Mouse (Mus musculus): ENCODE results near the gene Kmt2a. TPM values are rescaled to one million over a fixed set of nuclear protein-coding genes. Genes with fewer than 3 reads are reported as not detected.
A peak's percentile ranks its signal among the peaks of the same experiment; 100 is the strongest.

Gene Kmt2a
- polyA plus RNA-seq, 1 experiment from 2014 or later = 19.3 TPM

DNA sequence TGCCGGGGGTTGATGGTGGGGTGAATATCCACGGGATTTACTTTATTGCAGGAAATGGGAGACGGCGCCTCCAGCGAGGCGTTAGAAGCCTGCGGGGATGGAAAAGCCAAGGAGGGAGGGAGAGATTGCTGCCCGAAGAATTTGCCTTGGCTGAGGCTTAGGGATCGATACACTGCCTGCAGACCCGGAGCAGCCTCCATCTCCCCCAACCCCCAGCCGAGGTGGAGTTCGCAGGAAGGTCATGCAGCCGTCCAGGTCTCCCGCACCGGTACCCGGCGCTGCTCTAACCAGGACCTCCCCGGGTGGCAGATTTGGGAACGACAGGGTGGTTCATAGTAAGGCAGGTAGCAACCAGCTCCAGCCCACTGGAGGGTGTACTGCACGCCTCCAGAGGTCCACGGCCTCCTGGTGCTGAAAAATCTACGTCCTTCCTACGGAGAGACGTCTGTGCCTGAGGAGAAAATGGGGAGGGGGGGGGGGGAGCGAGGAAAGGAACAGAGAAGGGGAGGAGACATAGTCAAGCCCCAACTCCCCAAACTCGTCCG is 1.4 kb upstream of the Kmt2a start:
- Histone ChIP-seq H3K4me2 (replicated peaks) (peak overlapping the region; percentile 99), H3K9me3 (ENCODE audit: control insufficient read depth, low read length) (no peaks in the 10 kb centered on the region), H3K36me3 (replicated peaks; ENCODE audit: control insufficient read depth, insufficient read depth) (0 out of 2 replicates have a peak, but pooled peaks cover 4% of the 10 kb centered on the region), H3K27me3 (ENCODE audit: control insufficient read depth, insufficient read depth, low read length) (no peaks in the 10 kb centered on the region), H3K4me3 (replicated peaks; ENCODE audit: low read length) (peak overlapping the region; percentile 88), H3K4me1 (replicated peaks; ENCODE audit: control insufficient read depth, insufficient read depth, low read length) (peaks cover 27% of the 10 kb centered on the region), H3K27ac (peak overlapping the region; percentile 99), H3K9ac (peak overlapping the region; percentile 96)
- DNase-seq (ENCODE audit: low spot score) (peak; percentile 62), ATAC-seq (ENCODE audit: low FRiP score) (peak; percentile 35)
- 0% methylated on average over 26 of the region's 27 CpGs for WGBS

DNA sequence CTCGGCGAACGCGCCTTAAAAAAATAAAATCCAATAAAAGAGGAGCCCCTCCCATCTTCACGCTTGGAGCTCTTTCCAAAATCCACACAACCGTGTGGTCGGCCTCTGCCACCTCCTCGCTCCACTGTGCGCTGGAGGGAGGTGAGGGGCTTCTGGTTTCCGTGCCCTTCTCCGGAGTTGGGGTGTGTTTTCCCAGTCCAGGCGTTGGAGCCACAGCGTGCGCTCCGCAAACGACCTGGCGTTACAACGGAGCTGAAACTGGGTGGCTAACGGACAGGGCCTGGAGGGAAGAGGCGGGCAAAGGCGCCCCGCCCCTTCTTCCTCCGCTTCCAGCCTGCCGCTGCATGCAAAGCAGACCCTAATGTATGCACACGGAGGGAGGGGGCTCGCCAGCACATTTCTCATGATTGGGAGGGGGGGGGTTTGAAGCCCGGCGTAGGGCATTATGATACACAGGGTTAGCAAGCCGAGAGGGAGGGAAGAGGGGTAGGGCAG is 892 bp upstream of the Kmt2a start:
- H3K9ac ChIP-seq = peak overlapping the region; percentile 96
- peak overlapping the region; percentile 88 for H3K4me3 ChIP-seq (replicated peaks; ENCODE audit: low read length)
- H3K4me2 ChIP-seq (replicated peaks) = peak overlapping the region; percentile 99
- no peaks in the 10 kb centered on the region for H3K9me3 ChIP-seq (ENCODE audit: control insufficient read depth, low read length)
- H3K27ac ChIP-seq = peak overlapping the region; percentile 99
- H3K36me3 ChIP-seq (replicated peaks; ENCODE audit: control insufficient read depth, insufficient read depth) = 0 out of 2 replicates have a peak, but pooled peaks cover 4% of the 10 kb centered on the region
- under 1% methylated on average over 29 of the region's 29 CpGs for WGBS
- ATAC-seq (ENCODE audit: low FRiP score) (peak; percentile 79), DNase-seq (ENCODE audit: low spot score) (peak; percentile 85)
- peaks cover 32% of the 10 kb centered on the region for H3K4me1 ChIP-seq (replicated peaks; ENCODE audit: control insufficient read depth, insufficient read depth, low read length)
- H3K27me3 ChIP-seq (ENCODE audit: control insufficient read depth, insufficient read depth, low read length) = no peaks in the 10 kb centered on the region

GRCm38 (mm10) chr9:44880309-44881081 is 601 bp downstream of the Kmt2a start:
- Histone ChIP-seq H3K9ac (peak overlapping the region; percentile 96), H3K27me3 (ENCODE audit: control insufficient read depth, insufficient read depth, low read length) (no peaks in the 10 kb centered on the region), H3K4me3 (replicated peaks; ENCODE audit: low read length) (peak overlapping the region; percentile 88), H3K9me3 (ENCODE audit: control insufficient read depth, low read length) (no peaks in the 10 kb centered on the region), H3K36me3 (replicated peaks; ENCODE audit: control insufficient read depth, insufficient read depth) (0 out of 2 replicates have a peak, but pooled peaks cover 4% of the 10 kb centered on the region), H3K4me2 (replicated peaks) (peak overlapping the region; percentile 80), H3K4me1 (replicated peaks; ENCODE audit: control insufficient read depth, insufficient read depth, low read length) (peaks cover 46% of the 10 kb centered on the region), H3K27ac (peak overlapping the region; percentile 99)
- 0% methylated on average over 41 of the region's 44 CpGs for WGBS
- no peak for DNase-seq (ENCODE audit: low spot score)
- ATAC-seq (ENCODE audit: low FRiP score) = 0 out of 2 replicates have a peak, but pooled peaks have one; percentile 5

- no peak for DNase-seq (ENCODE audit: low spot score)
- Histone ChIP-seq H3K4me3 (replicated peaks; ENCODE audit: low read length) (peak overlapping the region; percentile 88), H3K9ac (peak overlapping the region; percentile 96), H3K27ac (peak overlapping the region; percentile 99), H3K4me2 (replicated peaks) (peak overlapping the region; percentile 80), H3K9me3 (ENCODE audit: control insufficient read depth, low read length) (no peaks in the 10 kb centered on the region), H3K27me3 (ENCODE audit: control insufficient read depth, insufficient read depth, low read length) (no peaks in the 10 kb centered on the region), H3K4me1 (replicated peaks; ENCODE audit: control insufficient read depth, insufficient read depth, low read length) (peaks cover 52% of the 10 kb centered on the region), H3K36me3 (replicated peaks; ENCODE audit: control insufficient read depth, insufficient read depth) (0 out of 2 replicates have a peak, but pooled peaks cover 4% of the 10 kb centered on the region)
- no peak for ATAC-seq (ENCODE audit: low FRiP score)
- WGBS = 0% methylated on average over 13 of the region's 13 CpGs
Measured at GRCm38 (mm10) chr9:44879694-44880271, 1.3 kb downstream of the Kmt2a start.

DNA sequence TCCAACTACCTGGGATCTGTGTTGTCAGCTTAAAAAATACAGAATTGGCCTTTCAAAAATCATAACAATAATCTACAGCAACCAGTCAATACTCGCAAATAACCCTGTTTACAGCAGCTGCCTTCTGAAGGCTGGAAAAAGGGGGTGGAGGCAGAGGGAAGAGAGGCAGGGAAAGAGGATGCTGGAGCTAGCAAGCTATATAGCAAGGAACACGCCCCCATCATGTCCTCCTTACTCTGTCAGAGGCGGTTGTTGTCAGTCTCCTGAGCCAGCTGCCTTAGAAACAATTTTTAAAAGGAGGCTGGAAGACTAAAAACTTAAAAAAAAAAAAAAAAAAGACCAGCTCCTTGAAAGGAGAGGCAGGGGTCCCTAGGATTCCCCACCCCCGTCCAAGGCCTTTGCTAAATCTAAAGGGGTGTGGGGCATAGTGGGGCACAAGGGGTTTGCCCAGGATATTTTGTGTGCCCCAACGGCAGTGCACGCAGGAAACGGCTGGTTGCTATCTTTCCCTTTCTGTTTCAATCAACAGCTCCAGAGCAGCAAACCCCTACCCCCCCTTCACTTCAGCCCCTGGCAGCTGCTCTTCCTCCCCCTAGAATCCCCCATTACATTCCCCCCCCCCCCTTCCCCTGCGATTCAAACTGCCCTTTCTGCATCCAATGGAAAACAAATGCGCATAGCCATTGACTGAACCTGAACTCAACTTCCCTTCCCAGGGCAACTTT is 2.2 kb downstream of the Kmt2a start:
- Histone ChIP-seq H3K27me3 (ENCODE audit: control insufficient read depth, insufficient read depth, low read length) (no peaks in the 10 kb centered on the region), H3K36me3 (replicated peaks; ENCODE audit: control insufficient read depth, insufficient read depth) (0 out of 2 replicates have a peak, but pooled peaks cover 4% of the 10 kb centered on the region), H3K4me1 (replicated peaks; ENCODE audit: control insufficient read depth, insufficient read depth, low read length) (peaks cover 56% of the 10 kb centered on the region), H3K4me3 (replicated peaks; ENCODE audit: low read length) (peak overlapping the region; percentile 88), H3K9ac (peak overlapping the region; percentile 96), H3K4me2 (replicated peaks) (peak overlapping the region; percentile 80), H3K9me3 (ENCODE audit: control insufficient read depth, low read length) (no peaks in the 10 kb centered on the region), H3K27ac (peak overlapping the region; percentile 99)
- DNase-seq (ENCODE audit: low spot score) (no peak), ATAC-seq (ENCODE audit: low FRiP score) (no peak)
- WGBS = 19% methylated on average over 9 of the region's 9 CpGs

- H3K4me2 ChIP-seq (replicated peaks) = peak overlapping the region; percentile 80
- no peaks in the 10 kb centered on the region for H3K27me3 ChIP-seq (ENCODE audit: control insufficient read depth, insufficient read depth, low read length)
- peaks cover 52% of the 10 kb centered on the region for H3K4me1 ChIP-seq (replicated peaks; ENCODE audit: control insufficient read depth, insufficient read depth, low read length)
- WGBS = 88% methylated on average over 7 of the region's 7 CpGs
- no peak overlapping the region for H3K27ac ChIP-seq
- H3K9me3 ChIP-seq (ENCODE audit: control insufficient read depth, low read length) = no peaks in the 10 kb centered on the region
- H3K36me3 ChIP-seq (replicated peaks; ENCODE audit: control insufficient read depth, insufficient read depth) = 0 out of 2 replicates have a peak, but pooled peaks cover 4% of the 10 kb centered on the region
- H3K4me3 ChIP-seq (replicated peaks; ENCODE audit: low read length) = no peak overlapping the region
- H3K9ac ChIP-seq = 0 out of 2 replicates have a peak overlapping the region, but pooled peaks have one; percentile 96
- DNase-seq (ENCODE audit: low spot score) = no peak
- ATAC-seq (ENCODE audit: low FRiP score) = no peak
Measured at GRCm38 (mm10) chr9:44877686-44878085, 3.4 kb downstream of the Kmt2a start.

- DNase-seq (ENCODE audit: low spot score) = no peak
- Histone ChIP-seq H3K27me3 (ENCODE audit: control insufficient read depth, insufficient read depth, low read length) (no peaks in the 10 kb centered on the region), H3K4me1 (replicated peaks; ENCODE audit: control insufficient read depth, insufficient read depth, low read length) (peaks cover 52% of the 10 kb centered on the region), H3K4me3 (replicated peaks; ENCODE audit: low read length) (no peak overlapping the region), H3K9me3 (ENCODE audit: control insufficient read depth, low read length) (no peaks in the 10 kb centered on the region), H3K9ac (no peak overlapping the region), H3K4me2 (replicated peaks) (no peak overlapping the region), H3K27ac (no peak overlapping the region), H3K36me3 (replicated peaks; ENCODE audit: control insufficient read depth, insufficient read depth) (peaks cover 7% of the 10 kb centered on the region)
- ATAC-seq (ENCODE audit: low FRiP score) = no peak
- WGBS = 48% methylated on average over 7 of the region's 7 CpGs
Measured at GRCm38 (mm10) chr9:44875476-44875875, 5.6 kb downstream of the Kmt2a start.

- no peak for DNase-seq (ENCODE audit: low spot score)
- Histone ChIP-seq H3K4me3 (replicated peaks; ENCODE audit: low read length) (no peak overlapping the region), H3K9ac (no peak overlapping the region)
Measured at GRCm38 (mm10) chr9:44874198-44874597, 6.9 kb downstream of the Kmt2a start.

More at GRCm38 (mm10) chr9:44874198-44874597, 6.9 kb downstream of the Kmt2a start:
- no peaks in the 10 kb centered on the region for H3K9me3 ChIP-seq (ENCODE audit: control insufficient read depth, low read length)
- peaks cover 46% of the 10 kb centered on the region for H3K4me1 ChIP-seq (replicated peaks; ENCODE audit: control insufficient read depth, insufficient read depth, low read length)
- H3K27ac ChIP-seq = no peak overlapping the region
- no peak for ATAC-seq (ENCODE audit: low FRiP score)
- no peak overlapping the region for H3K4me2 ChIP-seq (replicated peaks)
- peaks cover 7% of the 10 kb centered on the region for H3K36me3 ChIP-seq (replicated peaks; ENCODE audit: control insufficient read depth, insufficient read depth)
- no peaks in the 10 kb centered on the region for H3K27me3 ChIP-seq (ENCODE audit: control insufficient read depth, insufficient read depth, low read length)
